Mouse (Mus musculus): ENCODE data around the gene Shh. TPM values are rescaled to one million over a fixed set of nuclear protein-coding genes. Genes with fewer than 3 reads are reported as not detected.
A peak's percentile ranks its signal among the peaks of the same experiment; 100 is the strongest.

Gene Shh
- total RNA-seq, 2 experiments from 2014 or later = not detected

DNA sequence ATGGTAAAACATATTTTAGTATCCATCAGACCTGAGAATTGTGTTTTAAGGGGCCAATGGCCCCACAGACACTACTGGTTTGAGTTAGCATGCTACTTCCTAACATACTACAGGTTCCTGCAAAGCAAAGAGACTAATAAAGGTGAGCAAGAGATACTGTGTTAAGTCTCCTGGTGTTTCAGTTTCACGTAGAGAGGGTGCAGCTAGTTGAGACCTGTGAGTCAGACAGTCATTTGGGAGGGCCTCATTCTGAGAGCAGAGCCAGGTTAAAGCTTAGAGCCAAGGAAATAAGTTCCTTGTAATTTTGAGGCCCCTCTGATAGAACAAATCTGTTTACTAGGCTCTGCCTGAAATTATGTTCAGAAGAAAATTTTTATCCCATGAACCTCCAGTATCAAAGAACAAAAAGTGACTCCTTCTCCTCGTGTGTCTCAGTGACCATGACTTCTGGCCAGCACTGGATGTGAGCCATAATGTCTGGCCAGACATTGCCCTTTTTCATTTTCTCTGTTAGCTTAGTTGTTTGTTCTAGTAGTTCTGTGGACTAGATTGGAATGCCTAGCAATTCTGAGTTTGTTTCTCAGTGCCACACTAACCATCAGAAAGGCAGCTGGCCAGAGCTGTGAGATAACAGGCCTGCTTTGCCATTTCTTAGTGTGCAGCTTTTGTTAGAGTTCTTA is 54.9 kb downstream of the Shh start:
- intact Hi-C loops (cut with DNase I) = no loop called here
- DNase-seq = peak; percentile 37 to 40

Other genes with a start within 250 kb of the Shh start
- gene Cnpy1, start 221.4 kb downstream of the Shh start, total RNA-seq (2021) = not detected
- gene Rbm33, start 150.1 kb downstream of the Shh start, total RNA-seq (2021) = 10 to 100 TPM; 33.7 to 39.7 TPM

Measured in heart, postnatal 14 days (tissue).